Mouse (Mus musculus): Measurements from ENCODE around the gene Mrfap1.
"Not testable (repeated sequence)": the region's sequence is repeated elsewhere in the genome, so short reads cannot be mapped to it uniquely, and the experiment has no call there.

DNA sequence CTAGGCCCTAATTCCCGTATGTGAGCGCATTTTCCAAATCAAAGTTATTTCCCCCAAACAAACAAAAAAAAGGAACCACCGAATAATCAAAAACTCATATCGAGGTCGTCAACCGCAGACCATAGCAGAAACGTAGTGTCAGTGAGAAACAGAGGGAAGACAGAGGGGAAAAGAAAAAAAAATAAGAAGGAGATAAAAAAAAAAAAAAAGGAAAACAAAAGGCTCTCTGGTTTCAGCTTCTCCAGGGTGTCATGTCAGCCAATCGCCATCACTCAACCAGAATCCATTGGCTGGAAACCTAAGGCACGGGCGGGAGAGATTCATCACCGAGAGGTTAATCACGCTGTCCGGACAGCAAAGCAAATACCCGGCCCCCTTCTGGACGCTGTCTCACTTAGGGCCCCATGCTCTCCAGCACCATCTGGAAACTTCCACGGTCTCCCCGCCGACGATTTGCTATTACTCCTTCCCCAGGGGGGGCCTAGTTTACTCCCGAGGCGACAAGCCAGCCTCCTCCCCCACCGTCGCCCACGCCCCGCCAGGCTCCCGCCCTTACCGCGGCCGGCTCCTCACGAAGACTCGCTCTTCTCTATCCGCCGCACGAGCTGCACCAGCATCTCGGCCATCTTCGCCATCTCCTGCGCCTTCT, 801 bp downstream of the Mrfap1 start:
- TF ChIP-seq CTCF, POLR2A (IDR thresholded peaks at IDR 0.05; ENCODE audit: extremely low read depth, insufficient read depth, low read length): not testable (repeated sequence)
